Mouse (Mus musculus) CH12.LX (cell line): Measurements from ENCODE around the gene Rnf151. TPM values are rescaled to one million over a fixed set of nuclear protein-coding genes. Genes with fewer than 3 reads are reported as not detected.

Source experiments
- DNase-seq: peaks from one replicate; pipeline ENCODE4 v3.0.0-alpha.2; 2013; ENCODE audit errors: extremely low read depth
- H3K27ac ChIP-seq: 2 replicates; pipeline ENCODE4 v1.5.1; 2012; ENCODE audit warnings: low read depth, mild to moderate bottlenecking, control low read depth, moderate library complexity; ENCODE audit not compliant: insufficient read depth
- H3K27me3 ChIP-seq: replicated peaks from 2 replicates; pipeline ENCODE3; 2012; ENCODE audit warnings: inconsistent platforms
- H3K36me3 ChIP-seq, 2 experiments: replicated peaks in 1 of 2; 2 replicates each; pipeline versions ENCODE3 to v1.6.1; 2012; ENCODE audit warnings: inconsistent platforms in 1 of 2, low read length in 1 of 2, mild to moderate bottlenecking in 1 of 2, mixed read lengths in 1 of 2, moderate library complexity in 1 of 2; ENCODE audit not compliant: control insufficient read depth in 1 of 2, insufficient read depth in 1 of 2
- H3K4me1 ChIP-seq, 2 experiments: 2 replicates each; pipeline ENCODE4 v1.6.1; 2012; ENCODE audit warnings: inconsistent platforms in 1 of 2, moderate library complexity in 1 of 2; ENCODE audit not compliant: insufficient read depth in 2 of 2, control insufficient read depth in 1 of 2
- H3K4me2 ChIP-seq: 2 replicates; pipeline ENCODE4 v1.6.1; 2012; ENCODE audit warnings: low read depth, mild to moderate bottlenecking, control low read depth; ENCODE audit not compliant: poor library complexity, insufficient read depth, severe bottlenecking
- H3K4me3 ChIP-seq, 3 experiments: fragments of 150-350 bp in 1 of 3; sonication (generic) in 1 of 3; replicated peaks in 1 of 3; 2 replicates each; pipeline versions ENCODE3 to v1.5.1; 2011 to 2012; ENCODE audit warnings: low read depth in 2 of 3, low read length in 2 of 3, mild to moderate bottlenecking in 2 of 3, moderate library complexity in 2 of 3, control low read depth in 1 of 3, improper control_type of control experiment in 1 of 3, inconsistent platforms in 1 of 3, mixed read lengths in 1 of 3; ENCODE audit not compliant: poor library complexity in 1 of 3
- H3K79me2 ChIP-seq: replicated peaks from 2 replicates; pipeline ENCODE4 v1.6.1; 2012; ENCODE audit warnings: mild to moderate bottlenecking, moderate library complexity; ENCODE audit not compliant: control insufficient read depth, poor library complexity, insufficient read depth, severe bottlenecking; ENCODE audit errors: extremely low read depth
- H3K9ac ChIP-seq: 2 replicates; pipeline ENCODE4 v1.6.1; 2012; ENCODE audit warnings: low read depth, mild to moderate bottlenecking, control low read depth, moderate library complexity; ENCODE audit not compliant: insufficient read depth
- H3K9me3 ChIP-seq: replicated peaks from 2 replicates; pipeline ENCODE3; 2012; ENCODE audit warnings: low read length, inconsistent platforms, mixed read lengths
- BHLHE40 ChIP-seq: IDR thresholded peaks from 2 replicates; pipeline ENCODE4 v1.6.1; 2011; ENCODE audit warnings: mild to moderate bottlenecking, low read depth, low read length, improper control_type of control experiment
- CHD2 ChIP-seq: IDR thresholded peaks from 2 replicates; pipeline ENCODE4 v1.6.1; 2011; ENCODE audit warnings: low read length, improper control_type of control experiment
- CTCF ChIP-seq, 2 experiments: IDR thresholded peaks in 1 of 2; conservative IDR thresholded peaks in 1 of 2; 2 replicates each; pipeline ENCODE4 v1.5.1; 2011 to 2012; ENCODE audit warnings: low read depth in 2 of 2, low read length in 2 of 2, improper control_type of control experiment in 1 of 2, inconsistent platforms in 1 of 2, mild to moderate bottlenecking in 1 of 2, moderate library complexity in 1 of 2
- E2F4 ChIP-seq: IDR thresholded peaks from 2 replicates; pipeline ENCODE4 v1.6.1; 2011; ENCODE audit warnings: low read depth, low read length, improper control_type of control experiment; ENCODE audit not compliant: insufficient replicate concordance
- ELF1 ChIP-seq: IDR thresholded peaks from 2 replicates; pipeline ENCODE4 v1.6.1; 2014; ENCODE audit warnings: low read depth, mild to moderate bottlenecking, inconsistent platforms, low read length, improper control_type of control experiment
- HCFC1 ChIP-seq: IDR thresholded peaks from 2 replicates; pipeline ENCODE4 v1.6.1; 2012; ENCODE audit warnings: low read depth, mild to moderate bottlenecking, inconsistent platforms, low read length, improper control_type of control experiment
- JUN ChIP-seq: IDR thresholded peaks from 2 replicates; pipeline ENCODE4 v1.6.1; 2011; ENCODE audit warnings: low read depth, mild to moderate bottlenecking, low read length, improper control_type of control experiment, moderate library complexity; ENCODE audit not compliant: insufficient read depth
- JUND ChIP-seq: conservative IDR thresholded peaks from 2 replicates; pipeline ENCODE4 v1.6.1; 2011; ENCODE audit warnings: low read depth, low read length, improper control_type of control experiment
- MAX ChIP-seq: IDR thresholded peaks from 2 replicates; pipeline ENCODE4 v1.6.1; 2011; ENCODE audit warnings: low read length, improper control_type of control experiment
- MAZ ChIP-seq: IDR thresholded peaks from 2 replicates; pipeline ENCODE4 v1.6.1; 2012; ENCODE audit warnings: low read depth, mild to moderate bottlenecking, inconsistent platforms, low read length, improper control_type of control experiment, moderate library complexity
- MXI1 ChIP-seq: IDR thresholded peaks from 2 replicates; pipeline ENCODE4 v1.6.1; 2011; ENCODE audit warnings: mild to moderate bottlenecking, low read depth, low read length, improper control_type of control experiment
- NRF1 ChIP-seq: IDR thresholded peaks from 2 replicates; pipeline ENCODE4 v1.6.1; 2014; ENCODE audit warnings: low read depth, mild to moderate bottlenecking, inconsistent platforms, low read length, improper control_type of control experiment, moderate library complexity
- PAX5 ChIP-seq: IDR thresholded peaks from 2 replicates; pipeline ENCODE4 v1.6.1; 2012; ENCODE audit warnings: low read length, inconsistent platforms, mixed read lengths
- RAD21 ChIP-seq: IDR thresholded peaks from 2 replicates; pipeline ENCODE4 v1.6.1; 2011; ENCODE audit warnings: low read depth, mild to moderate bottlenecking, low read length, improper control_type of control experiment, moderate library complexity
- SMC3 ChIP-seq: IDR thresholded peaks from 2 replicates; pipeline ENCODE4 v1.6.1; 2011; ENCODE audit warnings: low read depth, low read length, improper control_type of control experiment
- TCF12 ChIP-seq: IDR thresholded peaks from 2 replicates; pipeline ENCODE4 v1.6.1; 2014; ENCODE audit warnings: low read depth, mild to moderate bottlenecking, inconsistent platforms, low read length, improper control_type of control experiment
- UBTF ChIP-seq: IDR thresholded peaks from 2 replicates; pipeline ENCODE4 v1.6.1; 2012; ENCODE audit warnings: low read depth, mild to moderate bottlenecking, inconsistent platforms, low read length, improper control_type of control experiment, moderate library complexity
- USF1 ChIP-seq: IDR thresholded peaks from 2 replicates; pipeline ENCODE4 v1.6.1; 2014; ENCODE audit warnings: low read depth, mild to moderate bottlenecking, inconsistent platforms, low read length, improper control_type of control experiment
- ZC3H11A ChIP-seq: IDR thresholded peaks from 2 replicates; pipeline ENCODE4 v1.6.1; 2012; ENCODE audit warnings: low read depth, mild to moderate bottlenecking, inconsistent platforms, low read length, improper control_type of control experiment
- ZKSCAN1 ChIP-seq: IDR thresholded peaks from 2 replicates; pipeline ENCODE4 v1.6.1; 2012; ENCODE audit warnings: low read depth, inconsistent platforms, low read length, improper control_type of control experiment, borderline replicate concordance
- ZNF384 ChIP-seq: IDR thresholded peaks from 2 replicates; pipeline ENCODE4 v1.6.1; 2012; ENCODE audit warnings: low read depth, low read length, improper control_type of control experiment, inconsistent platforms
- dilution Hi-C: fragments of 300-500 bp; cut with MboI; formaldehyde crosslinking; loops from 2 replicates; pipeline ENCODE4 v1.14.3; 2020; ENCODE audit warnings: low sequenced_read_pairs; ENCODE audit not compliant: extremely low pct_unique_long_range_greater_than_20kb, extremely low pct_ligation_motif_present
- in situ Hi-C: fragments of 300-500 bp; cut with MboI; formaldehyde crosslinking; loops from 3 replicates; pipeline ENCODE4 v1.14.3; 2019; ENCODE audit warnings: low sequenced_read_pairs, low pct_ligation_motif_present, low pct_unique_long_range_greater_than_20kb, mixed read lengths
- polyA plus RNA-seq: library from polyadenylated mRNA; unstranded; fragments of >175 nt; gene quantifications from 2 replicates; pipeline ENCODE4 v1.2.1, GENCODE M21; 2012; ENCODE audit warnings: low read depth; ENCODE audit not compliant: insufficient read length
- total RNA-seq, 2 experiments: library from RNA; depleted of rRNA; stranded (reverse); fragments of 300-350 nt in 1 of 2; fragments of >200 nt in 1 of 2; gene quantifications; 2 replicates each; pipeline ENCODE4 v1.2.3; 2012 to 2014

The Rnf151 gene
- total and polyA plus RNA-seq, 3 experiments: 0.34 to 0.59 TPM; not detected in 1

- TF ChIP-seq ZC3H11A (no peak), NRF1 (peak; percentile 48; the same call in 1 of the 2 replicates), JUN (no peak), UBTF (no peak), MAX (no peak), ZKSCAN1 (no peak), E2F4 (no peak)
Observed at GRCm38 (mm10) chr17:24696011-24696697, 21.7 kb downstream of the Rnf151 start, which contains the start of the genes Gfer and Noxo1 (continued).

GRCm38 (mm10) chr17:24695326-24696010, 22.4 kb downstream of the Rnf151 start:
- H3K36me3 ChIP-seq: peaks cover 19 to 39% of the 10 kb centered on the region in 2 experiments
- H3K4me3 ChIP-seq: peak overlapping the region; percentile 79 to 86 (median 85)
- no peaks in the 10 kb centered on the region for H3K79me2 ChIP-seq
- TF ChIP-seq MXI1 (no peak), CHD2 (no peak), USF1 (no peak)
- dilution Hi-C loops (no loop called here), in situ Hi-C loops (no loop called here)
- H3K27ac ChIP-seq: peak overlapping the region; percentile 36
- peak overlapping the region; percentile 72 for H3K9ac ChIP-seq
- peaks cover 11 to 53% of the 10 kb centered on the region in 2 experiments for H3K4me1 ChIP-seq
- no peak for DNase-seq
- peak overlapping the region; percentile 70 for H3K4me2 ChIP-seq
- peaks cover 5% of the 10 kb centered on the region for H3K27me3 ChIP-seq
- no peaks in the 10 kb centered on the region for H3K9me3 ChIP-seq

- Histone ChIP-seq H3K9me3 (no peaks in the 10 kb centered on the region), H3K79me2 (no peaks in the 10 kb centered on the region), H3K9ac (no peak overlapping the region), H3K27me3 (peaks cover 27% of the 10 kb centered on the region), H3K36me3 (peaks cover 8 to 19% of the 10 kb centered on the region in 2 experiments), H3K4me2 (no peak overlapping the region), H3K27ac (no peak overlapping the region), H3K4me1 (peaks cover 11 to 38% of the 10 kb centered on the region in 2 experiments), H3K4me3 (no peak overlapping the region)
- dilution Hi-C loops: no loop called here
- DNase-seq: peak; percentile 38
- in situ Hi-C loops: no loop called here
- TF ChIP-seq BHLHE40 (no peak), PAX5 (no peak), JUND (no peak), CTCF (conservative IDR thresholded peaks at IDR 0.05 in 1 of 2, IDR thresholded peaks at IDR 0.05 in 1 of 2; ENCODE audit: low read depth in 2 of 2, low read length in 2 of 2) (no peak), ZNF384 (no peak), RAD21 (no peak), ELF1 (no peak), NRF1 (no peak), MAZ (no peak), HCFC1 (no peak), CHD2 (no peak), TCF12 (no peak), JUN (no peak), SMC3 (no peak)
Observed at GRCm38 (mm10) chr17:24692385-24692784, 25.5 kb downstream of the Rnf151 start.
